Mouse (Mus musculus): ENCODE measurements around the gene Ttyh3.

The Ttyh3 gene

DNA sequence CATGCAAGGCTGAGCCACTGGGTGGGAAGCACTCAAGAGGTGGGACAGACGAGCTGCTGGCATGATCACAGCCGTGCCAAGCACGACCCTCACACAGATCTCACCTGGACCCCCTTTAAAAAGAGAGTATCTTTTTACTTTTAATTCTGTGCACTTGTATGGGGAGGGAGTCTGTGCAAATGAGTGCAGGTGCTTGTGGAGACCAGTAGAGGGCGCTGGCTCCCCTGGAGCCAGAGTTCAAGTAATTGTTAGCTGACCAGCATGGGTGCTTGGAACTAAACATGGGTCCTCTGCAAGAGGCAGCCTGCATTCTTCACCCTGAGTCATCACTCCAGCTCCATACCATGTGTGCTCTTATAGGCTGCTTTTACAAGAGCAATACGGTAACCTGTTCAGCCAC, 21.3 kb downstream of the Ttyh3 start:
- DNase-seq: no peak

DNA sequence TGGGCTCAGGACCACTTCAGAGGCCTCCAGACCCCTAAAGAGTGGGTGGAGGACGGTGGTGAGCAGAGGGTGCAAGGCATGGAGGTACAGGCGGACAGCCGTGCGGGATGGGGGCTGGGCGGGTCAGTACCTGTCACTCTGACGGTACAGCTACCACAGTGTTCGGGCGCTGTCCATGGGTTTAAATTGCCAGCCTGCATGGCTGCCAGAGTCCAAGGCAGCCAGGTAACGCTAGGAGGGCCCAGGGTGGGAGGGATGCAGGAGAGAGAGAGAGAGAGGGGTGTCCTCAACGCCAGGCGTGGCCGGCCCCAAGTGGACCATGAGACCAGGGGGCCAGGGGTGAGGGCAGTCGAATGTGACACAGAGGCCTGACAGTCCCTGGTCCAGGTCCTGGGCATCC, 23.9 kb downstream of the Ttyh3 start:
- no peak for DNase-seq

DNA sequence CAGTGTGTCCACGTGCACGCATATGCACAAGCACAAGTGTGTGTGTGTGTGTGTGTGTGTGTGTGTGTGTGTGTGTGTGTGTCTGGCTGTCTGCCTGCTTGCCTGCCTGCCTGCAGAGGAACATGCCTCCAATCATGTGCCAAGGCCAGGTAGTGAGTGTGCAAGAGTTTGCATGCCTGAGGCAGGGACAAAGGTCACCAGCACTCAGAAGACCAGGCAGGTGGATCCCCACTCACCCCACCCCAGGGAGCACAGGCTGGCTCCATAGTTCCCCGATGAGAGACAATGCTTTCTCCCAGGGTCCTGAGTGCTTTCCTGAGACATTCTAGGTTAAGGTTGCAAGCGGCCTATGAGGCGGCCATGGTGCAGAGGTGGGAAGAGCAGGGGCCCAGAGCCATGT, 24.6 kb downstream of the Ttyh3 start:
- no peak for DNase-seq

DNA sequence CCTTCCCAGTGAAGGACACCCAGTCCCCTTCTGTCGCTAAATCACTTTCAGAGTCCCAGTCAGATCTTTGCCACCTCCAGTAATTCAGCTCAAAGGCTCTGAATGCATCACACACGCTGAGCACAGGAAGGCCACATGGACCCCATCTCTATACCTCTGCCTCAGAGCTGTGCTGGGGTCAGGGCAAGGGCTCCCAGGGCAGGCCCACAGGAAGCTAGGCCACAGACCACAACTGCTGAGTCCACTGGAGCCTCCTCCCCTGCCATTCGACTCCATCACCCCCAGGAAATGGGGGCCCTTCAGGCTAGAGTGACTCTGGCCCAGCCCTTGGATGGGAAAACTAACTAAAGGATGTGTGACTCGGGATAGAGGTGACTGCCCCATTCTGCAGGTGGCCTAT, 25.0 kb downstream of the Ttyh3 start:
- DNase-seq: no peak

DNA sequence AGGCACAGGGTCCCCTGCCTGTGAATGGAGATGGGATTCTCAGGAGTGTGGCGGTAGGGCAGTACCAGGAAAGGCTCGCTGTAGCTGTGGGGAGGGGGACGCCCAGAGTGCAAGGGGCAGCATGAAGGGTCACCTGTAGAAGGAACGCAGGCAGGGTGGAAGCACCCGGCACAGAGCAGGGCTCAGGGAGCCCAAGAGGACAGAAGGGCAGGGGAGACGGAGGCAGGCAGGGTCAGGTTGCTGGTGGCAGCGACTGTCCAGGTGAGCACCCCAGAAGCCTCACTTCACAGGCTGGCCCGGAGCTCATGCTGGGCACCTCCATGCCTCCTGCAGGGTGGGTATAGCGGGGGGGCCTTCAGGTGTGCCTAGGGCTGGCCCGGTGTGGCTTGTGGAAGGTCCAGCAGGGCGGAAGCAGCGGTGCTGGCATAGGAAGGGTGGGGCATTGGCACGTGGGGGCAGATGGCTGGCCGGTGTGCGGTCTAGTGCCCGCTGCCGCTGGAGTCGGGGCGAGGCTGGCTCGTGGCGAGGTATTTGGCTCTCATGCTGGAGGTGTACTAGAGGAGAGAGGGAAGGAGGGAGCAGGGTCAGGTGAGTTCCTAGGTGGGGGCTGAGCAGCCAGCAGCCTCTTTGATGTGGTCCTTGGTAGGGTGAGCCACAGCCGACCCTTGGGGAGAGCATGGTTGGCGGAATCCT, 25.7 kb downstream of the Ttyh3 start:
- DNase-seq: no peak

DNA sequence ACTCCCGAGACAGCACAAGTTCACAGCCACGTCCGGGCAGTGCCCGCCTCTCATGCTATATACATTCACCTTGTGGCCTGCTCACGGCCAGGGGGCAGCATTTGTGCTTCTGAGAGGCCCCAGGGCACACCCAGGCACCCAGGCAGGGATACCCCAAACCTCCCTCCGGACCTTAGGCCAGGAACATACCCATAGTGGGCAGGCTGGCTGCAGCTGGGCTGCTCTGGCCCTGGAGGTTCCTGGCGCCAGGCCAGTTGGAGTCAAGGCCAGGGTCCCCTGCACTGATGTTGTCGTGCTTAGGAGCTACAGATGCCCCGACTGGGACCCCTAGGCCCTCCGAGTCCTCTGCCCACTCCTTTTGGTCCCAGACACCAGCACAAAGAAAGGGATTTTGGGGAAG, 27.3 kb downstream of the Ttyh3 start:
- DNase-seq: no peak

DNA sequence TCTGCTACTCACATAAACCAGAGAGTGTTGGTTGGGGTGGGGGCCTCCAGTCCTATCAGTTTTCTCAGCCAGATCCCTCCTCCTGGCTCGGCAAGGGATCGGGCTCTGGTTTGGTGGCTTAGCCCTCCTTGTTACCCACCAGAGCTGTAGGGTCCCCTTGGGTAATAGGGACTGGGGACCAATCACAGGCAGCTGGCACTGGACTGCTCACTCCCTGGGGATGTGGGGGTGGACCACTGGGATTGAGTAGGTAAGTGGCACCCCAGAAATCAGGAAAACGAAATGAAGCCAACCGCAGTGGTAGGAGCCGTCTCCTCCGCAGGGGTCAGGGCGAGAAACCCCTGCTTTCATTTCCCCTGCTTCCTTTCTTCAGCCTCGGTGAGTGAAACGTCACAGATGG, 27.7 kb downstream of the Ttyh3 start:
- no peak for DNase-seq

DNA sequence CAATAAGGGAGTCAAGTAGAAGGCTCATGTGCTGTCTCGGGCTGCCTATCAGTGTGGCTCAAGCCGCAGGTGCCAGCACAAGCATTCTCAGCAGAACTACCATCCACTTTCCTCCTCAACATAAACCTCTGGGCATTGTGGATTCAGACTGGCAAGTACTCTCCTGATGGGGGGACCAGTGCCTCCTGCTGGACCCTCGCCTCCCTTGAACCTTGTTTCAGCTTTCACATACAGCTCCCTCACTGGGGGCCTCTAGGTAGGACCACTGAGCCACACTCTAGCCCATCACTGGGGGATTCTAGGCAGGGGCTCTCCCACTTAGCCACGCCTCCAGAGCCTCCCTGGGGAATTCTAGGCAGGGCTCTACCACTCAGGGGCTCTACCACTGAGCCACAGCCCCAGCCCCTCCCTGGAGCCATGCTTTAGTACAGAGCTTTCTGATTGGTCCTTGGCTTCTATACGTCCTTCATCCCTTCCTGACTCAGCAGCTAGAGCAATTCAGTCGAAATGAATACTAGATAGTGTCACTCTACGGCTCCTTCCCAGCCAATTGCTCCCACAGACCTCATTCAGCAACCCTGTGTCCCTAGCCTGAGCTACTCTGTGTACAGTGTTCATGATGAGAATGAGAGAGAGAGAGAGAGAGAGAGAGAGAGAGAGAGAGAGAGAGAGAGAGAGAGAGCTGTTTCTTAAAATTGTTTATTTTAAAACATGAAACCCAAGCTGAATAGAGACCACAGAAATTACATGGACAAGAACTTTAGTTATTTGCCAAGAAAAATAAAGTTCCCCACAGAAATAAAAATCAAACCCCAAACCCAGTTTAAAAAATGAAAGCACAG, 28.7 kb downstream of the Ttyh3 start:
- DNase-seq: no peak

DNA sequence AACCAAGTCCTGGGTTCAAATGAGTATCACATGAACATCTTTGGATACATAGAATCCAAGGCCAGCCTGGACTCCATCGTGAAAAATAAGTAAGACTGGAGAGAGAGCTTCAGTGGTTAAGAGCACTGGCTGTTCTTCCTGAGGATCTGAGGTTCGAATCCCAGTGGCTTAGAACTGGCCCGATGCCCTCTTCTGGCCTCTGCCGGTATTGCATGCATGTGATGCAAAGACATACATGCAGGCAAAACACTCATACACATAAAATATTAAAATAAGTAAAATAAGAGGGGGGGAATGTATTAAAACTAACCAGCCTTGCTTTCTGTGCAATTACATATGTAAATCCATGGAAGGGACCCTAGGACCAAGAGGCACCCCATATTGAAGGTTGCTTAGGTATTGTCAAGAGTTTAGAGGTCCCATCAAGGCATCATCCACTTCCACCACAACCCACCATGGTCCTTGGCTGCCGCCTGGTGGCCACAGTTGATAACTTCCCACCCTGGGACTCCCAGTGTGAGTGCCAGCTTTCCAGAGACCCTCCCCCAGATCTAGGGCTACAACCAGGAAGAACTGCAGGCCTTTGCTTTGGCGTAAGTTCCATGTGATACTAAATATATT, 29.6 kb downstream of the Ttyh3 start:
- peak; percentile 84 to 86 for DNase-seq

DNA sequence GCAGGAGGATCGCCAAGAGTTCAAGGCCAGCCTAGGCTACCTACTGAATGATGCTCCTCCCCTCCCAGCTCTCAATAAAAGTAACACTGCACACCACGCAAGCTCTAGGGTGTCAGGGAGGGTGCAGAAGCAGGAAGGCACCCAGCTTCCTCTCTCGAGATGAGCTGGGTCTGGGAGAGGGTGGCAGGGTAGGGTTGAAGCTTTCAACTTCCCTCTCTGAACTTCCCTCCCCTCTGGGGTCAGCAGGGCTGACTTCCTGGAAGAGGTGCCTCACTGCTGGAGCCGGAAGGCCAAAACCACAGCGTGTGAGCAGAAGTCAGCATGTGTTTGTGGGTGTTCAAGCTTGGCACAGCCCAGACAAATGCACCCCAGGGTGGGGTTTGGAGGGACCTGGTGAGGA, 31.1 kb downstream of the Ttyh3 start:
- DNase-seq: peak; percentile 66 to 79

DNA sequence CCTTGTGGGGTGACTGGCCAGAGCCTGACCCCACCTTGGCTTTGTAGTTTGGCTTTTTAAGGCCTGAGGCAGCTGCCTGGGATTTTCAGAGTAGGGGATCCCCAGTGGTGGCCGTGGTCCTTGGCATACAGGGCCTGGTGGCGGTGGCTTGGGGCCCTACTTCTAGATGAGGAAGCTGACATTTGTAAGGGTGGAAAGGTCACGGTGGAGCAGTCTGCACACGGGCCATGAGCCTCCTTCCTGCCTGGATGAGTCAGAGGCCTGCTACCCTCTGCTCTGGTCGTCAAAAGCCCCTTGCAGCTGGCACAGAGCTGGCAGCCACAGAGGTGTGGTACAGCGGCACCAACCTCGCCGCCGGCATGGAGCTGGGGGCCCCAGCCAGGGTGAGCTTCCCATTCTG, 32.1 kb downstream of the Ttyh3 start:
- peak; percentile 43 to 65 for DNase-seq

DNA sequence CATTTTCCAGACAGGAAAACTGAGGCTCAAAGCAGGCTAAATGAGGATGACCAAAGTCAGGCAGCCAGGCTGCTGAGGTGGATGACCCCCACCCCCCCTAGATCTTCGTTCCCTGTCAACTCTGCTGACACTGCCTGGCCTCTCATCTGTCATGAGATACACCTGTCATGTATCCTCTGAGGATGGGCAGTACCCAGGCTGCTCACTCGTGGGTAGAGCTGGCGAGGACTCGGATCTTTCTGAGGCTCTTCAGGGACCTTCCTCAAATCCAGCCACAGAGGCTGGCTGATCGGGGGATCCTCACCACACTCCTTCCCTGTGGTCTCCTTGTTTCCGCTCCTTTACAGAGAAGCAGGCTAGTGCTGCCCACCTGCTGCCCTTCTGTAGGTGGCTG, 32.7 kb downstream of the Ttyh3 start:
- DNase-seq: peak in 1 of 2 experiments; percentile 9

DNA sequence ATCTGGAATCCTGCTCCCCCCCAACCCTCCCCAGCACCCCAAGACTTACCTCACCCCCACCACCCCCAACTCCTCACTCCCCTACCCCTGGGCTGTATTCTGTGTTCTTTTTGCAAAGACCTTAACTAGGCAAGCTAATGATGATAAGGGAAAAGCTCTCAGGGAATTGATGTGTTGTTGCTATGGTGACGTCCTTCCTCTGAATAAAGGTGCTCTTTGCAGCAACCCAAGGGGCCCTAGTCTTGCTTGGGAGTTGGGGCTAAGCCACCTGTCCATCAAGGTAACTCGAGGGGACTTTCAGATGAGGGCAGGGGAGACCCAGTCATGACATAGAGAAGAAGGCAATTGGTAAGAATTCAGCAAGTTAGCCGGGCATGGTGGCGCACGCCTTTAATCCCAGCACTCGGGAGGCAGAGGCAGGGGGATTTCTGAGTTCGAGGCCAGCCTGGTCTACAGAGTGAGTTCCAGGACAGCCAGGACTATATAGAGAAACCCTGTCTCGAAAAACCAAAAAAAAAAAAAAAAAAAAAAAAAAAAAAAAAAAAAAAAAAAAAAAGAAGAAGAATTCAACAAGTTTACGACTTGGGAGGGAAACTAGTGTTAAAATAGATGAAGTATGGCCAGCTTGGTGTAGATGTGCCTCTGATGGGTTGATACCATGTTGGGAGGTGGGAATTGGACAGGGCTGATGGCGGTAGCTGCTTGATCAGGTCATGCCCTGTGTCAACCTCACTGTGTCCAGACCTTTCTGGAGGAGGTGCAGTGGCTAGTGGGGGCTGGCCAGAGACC, 33.3 kb downstream of the Ttyh3 start:
- DNase-seq: no peak

DNA sequence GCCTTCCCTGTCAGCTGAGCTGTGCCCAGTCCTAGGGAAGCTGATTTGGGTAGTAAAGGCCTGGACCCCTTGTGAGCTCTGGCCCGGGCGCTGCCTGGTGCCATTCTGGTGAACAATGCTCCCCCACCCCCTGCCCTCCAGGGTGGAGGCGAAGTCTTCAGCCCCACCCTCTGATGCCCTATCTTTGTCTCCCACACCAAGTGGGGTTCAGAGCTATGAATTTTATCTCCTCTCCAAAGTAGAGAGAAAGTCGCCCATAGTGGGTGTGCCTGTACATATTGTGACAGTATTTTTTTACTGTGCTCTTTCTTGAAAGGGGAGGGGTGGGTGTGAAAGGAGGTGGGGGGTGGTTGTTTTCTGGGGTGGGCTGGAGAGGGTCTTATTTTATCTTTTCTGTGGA, 34.0 kb downstream of the Ttyh3 start:
- DNase-seq: no peak

DNA sequence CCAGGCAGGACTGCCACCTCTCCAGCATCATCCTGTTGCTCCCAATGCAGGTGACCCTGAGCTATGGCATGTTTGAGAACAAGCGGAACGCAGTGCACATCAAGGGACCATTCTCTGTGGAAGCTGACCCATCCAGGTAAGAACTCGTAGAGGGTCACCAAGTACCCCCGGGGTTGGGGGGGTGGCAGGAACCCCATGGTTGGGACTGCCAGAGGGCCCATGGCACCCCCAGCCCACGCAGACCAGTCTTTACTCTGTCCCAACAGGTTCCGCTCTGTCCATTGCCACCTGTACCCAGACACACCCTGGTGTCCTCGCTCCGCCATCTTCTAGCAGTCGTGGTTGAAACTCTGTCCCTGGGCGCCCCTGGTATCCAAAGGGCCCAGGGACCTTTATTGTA, 34.7 kb downstream of the Ttyh3 start:
- no peak for DNase-seq

DNA sequence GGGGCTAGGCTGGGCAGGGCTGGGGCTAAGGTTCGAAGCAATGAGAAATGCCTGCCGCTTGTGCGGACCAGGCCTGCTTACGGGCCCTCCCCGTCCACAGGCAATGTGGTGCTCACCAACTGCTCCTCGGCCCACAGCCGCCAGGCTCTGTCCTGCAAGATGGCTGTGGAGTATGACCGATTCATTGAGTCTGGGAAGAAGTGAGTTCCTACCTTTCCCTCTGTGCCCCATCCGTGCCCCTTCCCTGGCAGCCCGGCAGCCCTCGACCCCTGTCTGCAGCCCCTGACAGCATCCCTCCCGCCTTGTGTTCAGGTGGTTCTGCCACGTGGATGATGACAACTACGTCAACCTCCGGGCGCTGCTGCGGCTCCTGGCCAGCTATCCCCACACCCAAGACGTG, 36.6 kb downstream of the Ttyh3 start:
- DNase-seq: no peak

DNA sequence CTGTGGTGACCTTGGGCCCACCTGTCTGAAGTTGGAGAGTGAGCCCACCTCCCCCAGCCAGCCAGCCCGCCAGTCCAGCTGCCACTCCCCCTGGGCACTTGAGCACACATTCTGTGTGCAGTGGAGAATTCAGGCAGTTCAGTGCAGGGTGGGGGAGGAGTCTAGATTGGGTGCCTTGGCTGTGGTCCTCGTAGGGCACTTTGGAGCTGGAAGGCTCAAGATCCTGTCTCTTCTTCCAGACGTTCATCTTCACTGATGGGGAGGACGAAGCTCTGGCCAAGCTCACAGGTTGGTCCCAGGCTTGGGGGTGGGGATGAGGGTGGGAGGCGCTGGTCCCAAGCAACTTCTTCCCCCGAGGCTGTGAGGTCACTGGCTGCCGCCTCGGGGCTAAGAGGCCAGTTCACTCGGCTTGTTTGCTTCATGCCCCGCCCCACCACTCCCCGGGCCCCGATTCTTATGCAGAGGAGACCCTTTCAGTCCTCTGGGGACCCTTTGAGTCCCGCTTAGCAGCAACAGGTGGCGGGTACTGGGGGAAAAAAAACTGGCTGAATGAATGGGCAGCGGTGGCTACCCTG, 37.1 kb downstream of the Ttyh3 start:
- DNase-seq: no peak

DNA sequence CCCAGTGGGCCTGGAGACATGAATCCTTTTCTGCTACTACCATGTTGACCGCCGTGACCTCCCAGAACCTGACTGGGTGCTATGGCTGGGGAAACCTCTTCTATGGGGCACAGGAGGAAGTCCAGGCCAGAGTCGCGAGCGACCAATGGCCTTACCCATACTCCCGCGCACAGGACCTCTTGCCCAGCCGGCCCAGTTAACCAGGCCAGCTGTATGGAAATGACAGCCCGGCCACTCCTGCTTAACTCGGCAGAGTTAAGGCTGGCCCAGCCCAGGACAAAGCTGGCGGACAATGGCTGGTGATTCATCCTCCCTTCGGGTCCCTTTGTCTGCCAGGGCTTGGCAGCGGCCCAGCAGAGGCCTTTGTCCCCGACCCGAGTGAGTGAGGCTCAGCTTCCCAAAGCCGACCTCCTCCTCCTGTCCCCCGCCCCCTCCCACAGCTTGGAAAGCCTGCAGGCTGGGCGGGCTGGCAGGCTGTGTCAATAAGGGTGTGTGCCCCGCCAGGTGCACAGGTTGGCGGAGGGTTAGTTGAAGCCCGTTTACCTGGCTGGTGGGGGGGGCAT, 37.7 kb downstream of the Ttyh3 start:
- no peak for DNase-seq

DNA sequence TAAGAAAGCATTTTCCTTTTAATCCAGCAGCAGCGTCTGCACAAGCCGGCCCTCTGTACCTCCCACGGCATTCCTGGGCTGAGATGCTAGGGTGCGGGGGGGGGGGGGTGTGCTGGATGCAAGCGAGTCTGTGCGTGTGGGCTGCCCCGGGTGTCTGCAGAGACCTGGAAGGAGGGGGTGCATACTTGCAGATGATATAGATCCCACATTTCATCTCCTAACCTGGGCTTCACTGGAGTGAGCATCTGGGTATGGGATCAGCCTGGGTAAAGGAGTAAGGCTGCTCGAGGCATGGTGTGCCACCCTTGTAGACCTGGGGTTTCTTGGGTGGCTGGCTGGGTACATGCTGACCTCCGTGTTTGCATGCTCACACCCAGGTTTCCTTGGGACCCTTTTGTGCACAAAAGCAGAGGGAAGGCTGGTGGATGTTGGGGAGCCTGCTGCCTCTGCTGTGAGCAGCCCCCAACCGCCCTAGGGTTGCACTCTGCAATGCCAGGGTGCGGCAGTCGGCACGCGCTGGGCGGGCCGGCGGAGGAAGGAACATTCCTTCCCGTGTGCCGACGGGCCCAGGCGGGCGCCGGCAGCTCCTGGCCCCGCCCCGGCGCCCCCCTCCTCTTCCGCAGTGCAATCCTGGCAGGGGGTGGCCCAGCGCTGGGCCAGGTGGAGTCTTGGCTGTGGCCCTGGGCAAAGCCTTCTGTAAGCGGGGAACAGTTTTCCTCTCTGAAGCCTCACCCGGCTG, 38.4 kb downstream of the Ttyh3 start:
- DNase-seq: peak; percentile 60 to 69

DNA sequence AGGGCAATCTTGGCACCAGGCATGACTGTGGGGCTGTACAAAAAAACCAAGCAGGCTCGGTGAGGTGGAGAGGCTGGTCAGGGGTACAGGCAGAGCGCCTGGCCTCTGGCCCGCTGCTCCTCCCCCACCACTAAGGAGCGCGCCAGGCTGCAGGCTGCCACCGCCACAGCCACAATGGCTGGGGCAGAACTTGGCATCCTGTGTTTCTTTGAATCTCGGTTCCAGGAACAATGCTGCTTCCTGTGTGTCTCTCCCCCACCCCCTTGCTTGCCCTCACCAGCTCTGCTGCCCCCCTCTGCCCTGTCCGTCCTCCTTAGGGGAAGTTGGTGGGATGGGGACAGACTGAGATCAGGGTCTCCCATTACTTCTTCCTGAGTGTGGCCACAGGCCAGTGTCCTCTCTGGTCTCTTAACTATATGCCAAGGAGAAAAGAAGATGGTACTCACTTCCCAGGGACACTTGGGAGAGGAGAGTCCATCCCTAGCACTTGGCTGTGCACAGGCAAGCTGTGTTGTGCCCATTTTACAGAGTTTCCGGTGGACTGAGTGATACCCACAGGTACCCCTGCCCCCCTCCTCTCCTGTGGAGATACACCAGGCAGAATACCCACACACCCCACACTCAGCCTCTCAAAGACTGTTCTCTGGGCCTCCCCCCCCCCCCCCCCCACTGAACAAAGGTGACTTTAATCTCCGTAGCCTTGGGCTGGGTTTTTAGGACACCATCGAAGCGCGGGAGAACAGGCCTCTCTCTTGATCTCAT, 39.1 kb downstream of the Ttyh3 start:
- peak; percentile 43 to 67 for DNase-seq

DNA sequence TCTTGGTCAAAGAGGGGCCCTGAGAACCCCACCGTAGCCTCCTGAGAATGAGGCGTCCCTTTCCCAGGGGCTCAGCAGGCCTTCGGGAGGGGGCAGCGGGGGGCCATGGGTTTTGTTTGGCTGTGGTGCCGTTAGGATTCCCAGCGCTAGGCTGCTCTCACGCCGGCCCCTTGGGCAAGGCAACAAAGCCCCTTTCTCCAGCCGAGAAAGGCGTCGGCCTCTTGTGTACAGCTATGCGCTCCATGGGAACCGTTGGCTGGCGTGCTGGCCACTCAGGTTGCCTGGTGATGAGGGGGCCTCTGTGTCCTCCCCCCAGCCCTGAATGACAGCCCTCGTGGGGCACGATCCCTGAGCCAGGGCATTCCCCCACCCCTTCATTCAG, 40.2 kb downstream of the Ttyh3 start:
- no peak for DNase-seq
